Mouse (Mus musculus) regulatory T cell (primary cell): ENCODE results near the gene Neu2.

Experiments
- in situ Hi-C: fragments of 300-600 bp; cut with MboI, MseI; formaldehyde crosslinking; loops from one replicate; pipeline ENCODE4 v1.15.1; 2025; ENCODE audit warnings: high pct_unique_total_duplicates

Gene Neu2

DNA sequence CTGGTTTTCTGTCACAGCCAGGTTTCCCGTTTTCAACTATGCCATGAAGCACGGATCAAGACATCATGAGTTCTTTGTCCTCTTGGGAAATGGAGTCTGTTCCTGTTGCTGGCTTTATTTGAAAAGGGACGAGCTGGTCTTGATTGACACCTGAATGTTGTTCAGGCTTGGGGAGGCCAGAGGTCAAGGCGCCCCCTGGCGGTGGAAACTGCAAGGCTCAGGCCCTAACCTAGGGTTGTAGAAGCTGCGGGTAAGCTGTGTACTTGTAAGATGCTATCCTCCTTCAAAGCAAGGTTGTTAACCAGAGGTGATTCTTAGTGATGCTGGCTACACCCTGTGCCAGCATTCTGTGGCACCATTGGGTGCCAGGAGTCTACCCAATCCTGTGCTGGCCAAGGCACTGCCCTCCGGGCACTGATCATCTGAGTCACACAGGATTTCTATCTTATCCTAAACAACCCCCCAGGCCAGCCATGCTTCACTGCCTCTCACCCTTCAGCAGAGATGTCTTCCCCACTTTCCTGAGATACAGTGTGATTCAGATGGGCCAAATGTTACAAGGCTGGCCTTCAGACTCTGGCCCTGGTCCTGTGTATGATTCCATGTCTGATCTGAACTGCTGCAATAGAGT is 98.8 kb downstream of the Neu2 start:
- in situ Hi-C loops, result no loop called here

DNA sequence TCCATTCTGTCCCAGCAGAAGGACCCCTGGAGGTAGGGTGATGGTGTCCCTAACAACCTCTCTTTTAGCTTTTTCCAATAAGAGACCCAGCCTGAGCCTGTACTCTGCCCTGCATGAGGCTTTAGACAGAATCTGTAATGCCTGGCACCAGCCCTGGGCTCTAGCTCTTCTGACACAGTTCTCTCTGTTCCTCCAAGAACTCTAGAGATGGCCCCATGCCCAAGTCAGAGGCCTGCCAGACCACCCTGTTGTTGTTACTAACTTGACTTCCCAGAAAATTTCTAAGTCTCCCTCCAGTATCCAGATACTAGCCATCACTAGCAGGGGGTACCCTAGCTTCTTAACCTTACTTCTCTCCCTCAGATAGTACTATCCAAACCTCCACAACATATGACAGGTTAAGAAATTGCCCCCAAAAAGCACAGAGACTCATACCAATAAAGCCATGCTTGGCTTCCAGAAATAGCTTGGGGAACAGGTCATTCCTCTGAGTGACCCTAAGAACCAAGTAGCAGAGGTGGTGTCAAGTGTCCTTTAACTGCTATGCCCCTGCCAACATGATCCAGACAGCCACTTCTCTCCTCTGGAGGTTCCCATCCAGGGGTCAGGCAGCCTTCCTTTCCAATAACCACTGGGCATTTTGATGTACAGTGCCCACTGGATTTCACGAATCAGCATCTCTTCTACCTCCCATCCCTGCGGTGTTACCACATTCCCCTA is 105.0 kb downstream of the Neu2 start:
- in situ Hi-C loops, result no loop called here

DNA sequence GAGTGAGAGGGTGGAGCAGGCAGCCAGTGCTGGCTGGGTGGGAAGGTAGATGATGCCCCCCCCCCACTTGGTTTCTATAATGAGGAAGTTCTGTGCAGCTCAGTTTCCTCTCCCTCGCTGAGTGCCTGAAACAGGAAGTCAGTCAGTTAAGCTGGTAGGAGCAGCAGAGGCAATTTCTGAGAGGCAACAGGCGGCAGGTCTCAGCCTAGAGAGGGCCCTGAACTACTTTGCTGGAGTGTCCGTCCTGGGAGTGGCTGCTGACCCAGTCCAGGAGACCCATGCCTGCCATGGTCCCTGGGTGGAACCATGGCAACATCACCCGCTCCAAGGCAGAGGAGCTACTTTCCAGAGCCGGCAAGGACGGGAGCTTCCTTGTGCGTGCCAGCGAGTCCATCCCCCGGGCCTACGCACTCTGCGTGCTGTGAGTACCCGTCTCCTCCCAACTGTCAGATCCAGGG is 110.6 kb downstream of the Neu2 start, which contains the start of gene Inpp5d:
Inpp5d (plus strand) TSS at position 102 of the 458 bp plus-strand sequence.
- in situ Hi-C loops, result loop anchor here (10.0 kb wide), 1 partner anchor 1035 kb away; the partner anchor contains the start of genes Cops7b and Pde6d

DNA sequence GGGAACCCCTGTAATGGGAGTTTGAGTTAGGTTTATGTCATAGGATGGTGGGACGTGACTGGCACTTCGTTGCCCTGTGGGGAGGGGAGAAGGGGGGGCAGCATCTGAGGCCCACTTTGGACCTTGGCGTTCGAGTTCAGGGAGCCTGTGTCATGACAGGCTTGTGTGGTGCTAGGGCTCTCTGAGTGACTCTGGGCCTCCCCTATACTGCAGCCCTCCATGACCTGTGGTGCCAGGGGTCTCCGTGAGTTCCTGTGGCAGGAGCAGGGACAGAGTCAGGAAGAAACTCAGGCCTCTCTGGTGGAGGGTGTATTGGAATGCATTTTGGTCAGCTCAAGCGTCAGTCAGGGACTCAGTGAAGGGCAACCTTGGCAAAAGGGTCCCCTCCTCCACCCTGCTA is 111.0 kb downstream of the Neu2 start:
- in situ Hi-C loops, result loop anchor here (10.0 kb wide), 1 partner anchor 1036 kb away; the partner anchor contains the start of genes Cops7b and Pde6d

DNA sequence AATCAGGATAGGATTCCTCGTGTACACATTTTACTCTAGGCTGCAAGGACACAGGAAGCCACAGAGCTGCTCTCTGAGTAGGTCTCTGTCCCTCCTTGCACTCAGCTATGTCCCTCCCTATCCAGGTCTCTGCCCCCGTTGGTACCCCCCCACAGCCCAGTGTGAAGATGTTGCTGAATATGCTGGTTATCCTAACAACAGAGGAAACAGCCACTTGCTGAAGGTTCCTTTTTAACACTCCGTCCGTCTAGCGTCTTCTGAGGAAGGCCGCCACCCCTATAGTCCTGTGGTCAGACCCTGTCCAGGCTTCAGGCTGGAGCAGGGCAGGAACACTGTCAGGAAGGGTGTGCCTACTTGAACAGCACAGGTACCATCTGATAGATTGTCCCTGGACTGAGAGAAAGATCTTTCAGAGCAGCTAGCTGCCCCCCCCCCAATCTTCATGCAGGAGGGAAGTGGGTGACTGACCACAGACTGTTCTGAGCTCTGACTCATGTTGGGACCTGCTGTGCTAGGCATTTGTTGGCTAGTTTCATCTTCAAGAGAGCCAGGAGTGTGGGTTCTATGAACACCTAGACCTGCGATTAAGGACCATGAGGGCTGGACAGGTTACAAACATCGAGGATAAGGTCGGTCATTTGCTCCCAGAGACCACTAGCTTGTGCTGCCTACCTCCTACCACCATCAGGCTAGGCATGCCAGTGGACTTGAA is 111.6 kb downstream of the Neu2 start:
- in situ Hi-C loops, result loop anchor here (10.0 kb wide), 1 partner anchor 1037 kb away; the partner anchor contains the start of genes Cops7b and Pde6d

DNA sequence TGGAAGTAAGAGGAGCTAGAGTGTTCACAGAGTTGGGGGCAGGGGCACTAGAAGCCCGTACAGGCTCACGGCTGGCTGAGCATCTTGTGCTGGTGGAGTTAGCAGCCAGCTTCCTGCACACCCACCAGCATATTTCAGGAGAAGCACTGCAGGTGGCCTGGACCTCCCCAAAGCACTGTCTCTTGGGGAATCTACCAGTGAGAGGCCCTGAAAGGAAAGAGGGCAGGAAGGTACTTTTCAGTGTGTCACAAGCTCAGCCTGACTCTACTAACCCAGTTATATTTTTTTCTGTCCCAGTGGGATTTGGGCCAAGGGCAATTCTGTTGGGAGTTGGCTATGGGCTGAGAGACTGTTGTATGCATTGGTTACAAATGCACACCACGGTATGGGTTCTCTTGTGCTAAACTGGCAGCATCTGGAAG is 112.2 kb downstream of the Neu2 start:
- in situ Hi-C loops, result loop anchor here (10.0 kb wide), 1 partner anchor 1037 kb away; the partner anchor contains the start of genes Cops7b and Pde6d

DNA sequence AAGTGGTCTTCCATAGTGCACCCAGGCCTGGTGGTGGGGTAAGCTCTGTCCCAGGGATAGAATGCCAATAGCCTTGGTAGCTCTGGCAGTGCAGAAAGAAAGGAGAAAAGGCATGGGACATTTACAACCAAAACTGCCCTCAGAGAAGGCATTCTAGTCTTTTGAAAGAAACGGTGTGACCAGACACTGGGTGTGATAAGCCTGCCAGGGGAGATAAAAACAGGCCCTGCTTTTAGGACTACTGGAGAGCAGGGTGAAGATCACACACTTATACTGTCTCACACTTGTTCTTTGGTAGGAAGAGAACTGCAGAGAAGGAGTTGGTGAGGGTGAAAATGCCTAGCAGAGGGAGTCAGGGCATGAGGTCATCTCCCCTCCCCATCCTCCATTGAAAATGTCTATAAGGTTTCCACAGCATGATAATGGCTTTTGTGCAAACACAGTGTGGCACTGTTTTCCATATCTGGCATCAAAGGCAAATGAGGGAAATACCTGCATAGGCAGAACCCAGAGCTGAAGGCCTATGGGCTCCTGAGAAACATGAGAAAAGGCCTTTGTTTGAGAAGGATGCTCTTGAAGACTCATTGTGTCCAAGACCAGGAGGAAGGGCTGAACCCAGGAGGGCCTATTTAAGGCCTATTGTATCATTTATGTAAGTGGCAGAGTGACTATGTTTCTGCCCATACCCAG is 114.4 kb downstream of the Neu2 start:
- in situ Hi-C loops, result loop anchor here (10.0 kb wide), 1 partner anchor 1039 kb away; the partner anchor contains the start of genes Cops7b and Pde6d

DNA sequence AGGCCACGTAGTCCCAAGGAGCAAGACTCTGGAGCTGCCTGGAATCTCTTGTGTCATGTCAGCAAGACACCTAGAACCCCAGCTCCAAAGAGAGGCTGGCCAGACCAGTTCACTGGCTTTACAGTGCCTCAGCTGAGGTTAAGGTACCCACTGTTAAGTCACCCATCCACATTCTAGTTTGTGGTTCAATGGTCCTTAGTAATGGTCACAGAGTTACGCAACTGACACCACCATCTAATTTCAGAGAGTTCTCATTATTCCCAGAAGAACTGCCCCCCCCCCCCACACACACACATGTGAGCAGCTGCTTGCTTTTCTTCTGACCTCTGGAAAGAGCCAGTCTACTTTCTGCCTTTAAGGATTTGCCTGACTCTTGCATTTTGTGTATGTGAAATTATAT is 115.1 kb downstream of the Neu2 start:
- in situ Hi-C loops, result loop anchor here (10.0 kb wide), 1 partner anchor 1040 kb away; the partner anchor contains the start of genes Cops7b and Pde6d

DNA sequence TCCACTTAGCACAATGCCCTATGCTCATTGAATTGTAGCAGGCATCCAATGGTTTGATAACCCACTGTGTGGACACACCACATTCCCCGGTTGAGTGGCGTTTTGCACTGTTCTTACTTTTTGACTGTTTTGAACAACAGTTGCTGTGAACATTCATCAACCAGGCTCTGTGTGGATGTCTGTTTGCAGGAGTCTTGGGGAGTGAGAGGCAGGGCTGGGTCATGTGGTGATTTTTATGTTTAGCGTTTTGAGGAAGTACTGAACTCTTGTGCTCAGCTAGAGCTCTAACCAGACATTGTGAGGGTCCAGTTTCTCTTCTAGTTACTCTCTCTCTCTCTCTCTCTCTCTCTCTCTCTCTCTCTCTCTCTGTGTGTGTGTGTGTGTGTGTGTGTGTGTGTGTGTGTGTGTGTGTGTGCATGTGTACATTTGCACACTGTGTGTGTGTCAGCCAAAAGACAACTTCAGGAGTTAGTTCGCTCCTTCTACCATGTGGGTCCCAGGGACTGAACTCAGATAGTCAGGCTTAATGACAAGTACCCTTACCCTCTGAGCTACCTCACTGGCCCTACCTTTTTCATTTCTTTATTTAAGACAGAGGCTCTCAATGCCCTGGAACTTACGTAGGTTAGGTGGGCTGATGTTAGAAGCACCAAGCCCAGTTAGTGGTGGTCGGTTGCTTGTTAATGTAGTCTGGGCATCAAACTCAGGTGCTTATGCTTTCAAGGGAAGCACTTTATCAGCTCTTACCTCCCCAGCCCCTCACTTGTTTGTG is 115.8 kb downstream of the Neu2 start:
- in situ Hi-C loops, result loop anchor here (10.0 kb wide), 1 partner anchor 1041 kb away; the partner anchor contains the start of genes Cops7b and Pde6d

DNA sequence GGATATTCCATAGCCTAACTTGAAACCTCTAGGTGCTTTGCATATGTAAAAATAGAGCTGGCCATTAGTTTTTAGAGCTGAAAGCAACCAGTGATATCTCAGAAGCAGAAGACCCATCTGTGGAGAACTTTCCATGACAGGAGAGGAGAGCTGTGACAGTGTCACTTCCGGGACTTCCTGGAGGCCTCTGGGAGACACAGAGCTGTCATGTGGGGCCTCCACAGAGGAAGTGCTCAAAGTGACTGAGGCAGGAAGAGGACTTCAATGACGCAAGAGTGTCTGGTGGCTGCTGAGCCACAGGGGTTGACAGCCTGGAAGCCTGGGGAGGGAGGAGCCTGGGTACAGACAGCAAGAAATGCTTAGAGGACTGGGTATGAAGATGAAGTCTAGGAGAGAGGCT is 116.7 kb downstream of the Neu2 start:
- in situ Hi-C loops, result loop anchor here (10.0 kb wide), 1 partner anchor 1042 kb away; the partner anchor contains the start of genes Cops7b and Pde6d

DNA sequence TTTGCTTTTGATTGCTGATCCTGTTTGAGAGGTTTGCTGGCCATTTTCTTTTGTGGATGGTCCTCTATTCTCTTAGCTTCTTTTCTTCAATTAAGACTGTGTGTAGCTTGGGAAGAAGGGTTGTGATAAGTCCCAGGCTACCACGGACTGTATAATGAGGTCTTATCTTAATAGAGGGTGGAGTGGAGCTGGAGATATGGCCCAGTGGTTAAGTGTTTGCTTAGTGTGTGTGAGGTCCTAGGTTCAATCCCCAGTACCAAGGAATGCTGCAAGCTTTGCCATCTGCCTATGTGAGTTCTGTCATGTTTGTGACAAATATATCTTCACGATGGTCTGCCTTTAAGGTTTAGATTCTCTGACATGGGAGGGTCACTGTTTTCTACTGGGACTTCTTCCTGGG is 118.4 kb downstream of the Neu2 start:
- in situ Hi-C loops, result loop anchor here (10.0 kb wide), 1 partner anchor 1043 kb away; the partner anchor contains the start of genes Cops7b and Pde6d

DNA sequence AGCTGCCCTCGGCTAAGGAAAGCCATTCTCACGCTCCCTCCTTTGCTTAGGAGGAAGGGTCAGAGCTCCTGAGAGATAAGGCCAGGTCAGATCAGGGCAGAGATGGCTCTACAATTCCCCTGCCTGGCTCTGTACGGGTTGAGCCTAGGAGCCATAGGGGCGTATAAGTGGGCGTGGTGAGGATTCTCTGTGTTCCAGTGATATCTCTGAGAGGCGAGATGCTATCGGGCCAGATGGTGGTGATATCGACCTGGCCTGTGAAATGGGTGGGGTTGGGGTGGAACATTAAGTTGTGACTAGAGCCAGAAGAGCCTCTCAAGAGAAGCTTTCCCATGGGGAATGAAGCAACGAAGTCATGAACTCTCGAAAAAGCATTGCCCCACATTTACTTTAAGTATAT is 121.9 kb downstream of the Neu2 start:
- in situ Hi-C loops, result no loop called here

DNA sequence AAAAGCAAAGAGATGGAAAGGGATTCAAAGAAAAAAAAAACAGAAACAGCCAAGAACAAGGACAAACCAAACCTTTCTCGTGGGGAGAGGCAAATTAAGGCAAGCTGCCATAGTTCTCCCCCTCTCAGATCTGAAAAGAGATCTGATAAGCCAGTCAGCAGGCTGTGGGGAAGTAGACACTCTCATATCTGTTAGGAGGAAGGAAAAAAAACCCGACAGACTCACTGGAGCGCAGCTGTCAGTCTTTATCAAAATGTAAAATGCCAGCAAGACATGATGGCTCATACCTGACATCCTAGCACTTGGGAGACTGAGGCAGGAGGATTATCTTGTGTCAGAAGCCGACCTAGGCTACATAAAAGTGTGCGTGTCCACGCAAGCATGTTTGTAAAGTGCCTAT is 122.5 kb downstream of the Neu2 start:
- in situ Hi-C loops, result no loop called here

DNA sequence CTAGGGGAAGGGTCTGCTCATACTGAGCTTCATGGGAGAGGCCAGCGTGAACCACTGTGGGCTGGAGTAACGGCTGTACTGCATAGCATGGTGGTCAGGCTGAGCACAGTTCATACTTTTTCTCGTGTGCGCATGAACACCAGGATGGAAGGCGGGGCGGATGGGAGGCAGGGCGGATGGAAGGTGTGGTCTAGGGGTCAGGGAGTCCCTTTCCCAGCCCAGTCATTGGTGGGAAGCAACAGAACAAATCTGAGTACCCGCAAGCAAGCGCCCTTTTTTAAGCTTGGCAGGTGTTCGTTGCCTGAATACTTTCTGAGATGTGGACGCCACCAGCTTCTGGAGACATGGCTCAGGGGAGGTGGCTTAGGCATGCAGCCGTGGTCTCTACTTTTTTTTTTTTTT is 127.0 kb downstream of the Neu2 start:
- in situ Hi-C loops, result no loop called here

DNA sequence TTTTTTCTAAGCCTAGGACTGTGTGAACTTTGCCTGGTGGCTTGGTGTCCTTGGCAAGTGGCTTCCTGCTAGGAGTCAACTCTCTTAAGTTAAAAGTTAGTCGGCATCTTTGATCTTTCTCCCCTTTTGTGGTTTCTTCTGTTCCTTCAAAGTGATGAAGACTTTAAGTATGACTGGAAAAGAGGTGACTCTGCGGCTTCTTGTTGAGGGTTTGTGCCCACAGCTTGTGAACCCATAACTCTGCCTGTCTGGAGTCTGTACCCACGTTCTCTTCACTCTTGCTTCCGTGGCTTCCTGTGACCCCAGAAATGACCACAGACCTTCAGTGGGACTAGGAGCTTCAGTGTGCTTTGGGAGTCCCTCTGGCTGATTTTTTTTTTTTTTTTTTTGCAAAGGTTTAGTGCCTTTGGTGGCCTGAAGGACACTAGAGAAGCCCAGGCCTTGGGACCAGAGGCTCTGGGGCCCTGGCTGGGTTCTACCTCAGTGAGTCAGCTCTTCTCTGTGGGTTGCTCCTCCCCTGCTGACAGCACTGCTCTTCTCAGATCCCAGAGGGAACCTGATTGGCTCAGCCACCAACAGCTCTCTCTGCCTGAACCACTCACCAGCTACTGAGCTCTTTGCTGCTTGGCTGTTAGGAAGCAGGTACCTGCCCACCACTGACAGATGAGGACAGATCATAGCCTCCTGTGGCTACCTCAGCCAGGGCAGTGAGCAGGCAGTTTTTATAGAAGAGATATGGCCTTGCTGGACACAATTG is 127.6 kb downstream of the Neu2 start:
- in situ Hi-C loops, result no loop called here

DNA sequence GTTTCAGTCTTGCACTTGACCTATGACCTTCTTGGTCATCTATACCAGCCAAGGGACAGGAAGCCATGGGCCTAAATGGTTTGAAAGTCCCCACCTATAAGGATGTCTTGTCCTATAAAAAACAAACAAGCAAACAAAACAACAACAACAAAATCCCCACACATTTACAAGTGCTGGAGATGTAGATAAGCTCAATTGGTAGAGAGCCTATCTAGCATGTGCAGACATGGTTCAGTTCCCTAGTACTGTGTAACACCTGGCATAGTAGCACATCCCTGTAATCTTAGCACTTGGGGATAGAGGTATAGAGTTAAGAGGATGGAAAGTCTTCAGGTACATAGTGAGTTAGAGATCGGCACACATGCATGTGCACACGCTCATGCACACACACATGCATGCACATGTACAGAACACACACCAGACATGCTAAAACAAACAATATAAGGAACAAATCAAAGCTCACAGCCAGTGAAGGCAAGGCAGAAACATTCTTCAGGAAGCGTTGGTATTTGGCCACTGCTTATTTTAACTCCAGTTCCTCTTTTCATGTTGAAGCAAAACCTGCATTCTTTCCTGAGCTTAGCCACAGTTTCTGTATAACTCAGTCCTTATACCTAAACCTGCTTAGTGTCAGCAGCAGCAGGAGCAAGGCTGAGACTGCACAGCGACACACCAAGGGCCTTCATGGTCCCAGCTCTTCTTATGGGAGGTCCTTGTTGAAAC is 128.3 kb downstream of the Neu2 start:
- in situ Hi-C loops, result no loop called here

DNA sequence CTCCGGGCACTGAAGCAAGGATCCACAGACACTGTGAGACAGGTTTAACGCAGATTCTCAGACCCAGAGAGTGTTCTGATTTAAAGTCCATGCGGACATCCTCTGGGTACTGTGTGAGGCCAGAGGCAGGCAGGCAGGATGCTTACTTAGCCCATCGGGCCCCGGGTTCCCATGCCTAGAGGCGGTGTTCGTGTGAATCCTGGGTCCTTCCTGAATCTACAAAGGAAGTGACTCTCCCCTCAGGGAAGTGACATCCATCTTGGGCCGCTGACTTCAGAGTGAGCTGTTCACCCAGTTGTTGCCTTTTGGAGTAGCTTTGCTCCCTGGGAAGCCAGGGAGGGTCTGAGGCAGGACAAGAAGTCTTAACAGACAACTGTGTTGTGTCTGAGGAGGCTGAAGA is 130.0 kb downstream of the Neu2 start:
- in situ Hi-C loops, result no loop called here

DNA sequence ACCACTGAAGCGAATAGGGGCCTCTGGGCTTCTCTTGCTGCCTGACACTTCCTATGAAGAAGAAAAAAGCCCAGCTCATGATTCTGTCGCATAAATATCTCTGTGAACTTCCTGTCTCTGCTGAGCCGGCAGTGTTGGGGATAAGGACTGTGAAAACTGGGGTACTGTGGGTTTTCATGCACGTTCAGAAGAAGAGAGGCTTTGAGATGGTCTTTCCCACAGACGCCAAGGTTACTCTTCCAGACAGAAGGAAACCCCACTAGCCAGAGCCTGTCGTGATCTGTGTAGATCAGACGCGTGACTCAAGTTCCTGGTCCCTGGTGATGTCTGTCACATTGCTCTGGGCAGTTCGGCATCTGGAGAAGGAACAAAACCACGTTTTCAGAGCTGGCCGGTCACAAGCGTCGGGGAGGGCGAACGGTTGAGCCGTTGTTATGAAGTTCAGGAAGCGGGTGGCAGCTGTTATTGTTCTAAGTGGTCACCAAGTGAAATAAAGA is 130.5 kb downstream of the Neu2 start:
- in situ Hi-C loops, result no loop called here

DNA sequence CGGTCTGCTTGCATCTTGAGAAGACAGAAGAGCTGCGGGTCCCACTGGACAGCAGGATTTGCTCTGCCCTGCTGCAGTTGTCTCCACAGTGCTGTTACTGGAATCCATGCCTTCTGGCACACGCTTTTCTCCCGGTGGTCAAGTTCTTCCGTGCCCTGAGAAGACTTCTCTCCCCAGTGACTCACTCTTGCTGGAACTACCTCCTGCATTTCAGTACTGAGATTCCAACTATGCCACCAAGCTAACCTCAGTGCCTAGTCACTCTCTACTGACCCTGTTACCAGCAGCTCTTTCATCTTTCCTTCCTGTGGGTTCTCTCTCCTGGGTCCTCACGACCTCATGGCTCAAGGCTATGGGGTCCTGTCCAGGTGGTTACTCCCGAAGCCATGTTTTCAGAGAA is 133.3 kb downstream of the Neu2 start:
- in situ Hi-C loops, result no loop called here
